Mouse (Mus musculus) hindbrain, embryonic 10.5 days (tissue): ENCODE data around the gene Smoc2. TPM values are rescaled to one million over a fixed set of nuclear protein-coding genes. Genes with fewer than 3 reads are reported as not detected.

Experiments
- DNase-seq: peaks from one replicate; pipeline ENCODE4 v3.0.0-alpha.2; 2017; ENCODE audit warnings: low spot score
- H3K27ac ChIP-seq: fragments of 300-500 bp; sonication (generic); 2 replicates; pipeline ENCODE4 v1.5.1; 2016; ENCODE audit warnings: mild to moderate bottlenecking, moderate library complexity
- H3K27me3 ChIP-seq: fragments of 300-500 bp; sonication (generic); 2 replicates; pipeline ENCODE4 v1.6.1; 2016; ENCODE audit warnings: mild to moderate bottlenecking; ENCODE audit not compliant: poor library complexity, insufficient read depth, severe bottlenecking
- H3K36me3 ChIP-seq: fragments of 300-500 bp; sonication (generic); 2 replicates; pipeline ENCODE4 v1.6.1; 2016; ENCODE audit warnings: mild to moderate bottlenecking, moderate library complexity
- H3K4me1 ChIP-seq: fragments of 300-500 bp; sonication (generic); replicated peaks from 2 replicates; pipeline ENCODE4 v1.6.1; 2016; ENCODE audit warnings: mild to moderate bottlenecking
- H3K4me3 ChIP-seq: fragments of 300-500 bp; sonication (generic); 2 replicates; pipeline ENCODE4 v1.5.1; 2016; ENCODE audit warnings: mild to moderate bottlenecking, moderate library complexity
- H3K9me3 ChIP-seq: fragments of 300-500 bp; sonication (generic); 2 replicates; pipeline ENCODE4 v1.6.1; 2016; ENCODE audit warnings: mild to moderate bottlenecking, moderate library complexity
- WGBS: fragments of 180-500 bp; shearing (Covaris S2); methylation state at CpG from one replicate; pipeline ENCODE4 v1.1.7; 2016; 5-methylcytosine and 5-hydroxymethylcytosine counted together
- polyA plus RNA-seq: library from polyadenylated mRNA; unstranded; fragments of >200 nt; fragmentation: Nextera tagmentation; extraction: Ambion mirVana; gene quantifications from 2 replicates; pipeline ENCODE4 v1.2.1, GENCODE M21; 2016

The Smoc2 gene
- polyA plus RNA-seq, 1 experiment from 2014 or later = 7.9 TPM

DNA sequence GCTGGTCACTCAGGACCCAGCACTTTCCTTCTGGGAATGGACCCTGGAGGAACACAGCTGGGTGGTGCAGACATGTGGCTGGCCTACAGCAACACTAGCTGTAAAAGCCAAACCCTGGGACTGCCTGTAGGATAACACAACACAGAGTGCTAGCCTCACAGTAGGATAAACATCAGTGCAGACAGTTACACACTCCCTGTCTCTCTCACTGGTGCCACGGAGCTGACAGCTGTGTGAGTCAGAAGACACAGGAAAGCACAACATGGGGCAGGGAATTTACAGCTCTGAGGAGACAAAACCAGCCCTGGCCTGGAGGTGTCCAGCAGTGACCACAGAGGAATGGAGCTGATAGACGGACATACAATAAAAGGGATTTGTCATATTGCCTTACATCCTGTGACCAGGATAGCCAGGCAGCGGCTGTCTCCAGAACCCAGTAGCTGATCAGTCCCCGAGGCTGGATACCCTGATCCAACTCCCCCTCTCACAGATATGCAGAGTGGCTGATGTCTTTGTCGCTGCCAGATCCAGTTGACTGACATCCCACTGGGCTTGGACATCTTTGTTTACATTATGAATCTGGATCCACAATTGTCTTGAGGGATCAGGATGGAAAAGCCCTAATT lies 60.7 kb downstream of the Smoc2 start:
- 56% methylated on average over 5 of the region's 5 CpGs for WGBS
- H3K27me3 ChIP-seq = no peaks in the 10 kb centered on the region
- H3K9me3 ChIP-seq = no peaks in the 10 kb centered on the region
- H3K4me1 ChIP-seq = peaks cover 9% of the 10 kb centered on the region
- no peaks in the 10 kb centered on the region for H3K36me3 ChIP-seq
- no peak for DNase-seq
- no peak overlapping the region for H3K4me3 ChIP-seq
- 0 out of 2 replicates have a peak overlapping the region, but pooled peaks have one; percentile 29 for H3K27ac ChIP-seq

DNA sequence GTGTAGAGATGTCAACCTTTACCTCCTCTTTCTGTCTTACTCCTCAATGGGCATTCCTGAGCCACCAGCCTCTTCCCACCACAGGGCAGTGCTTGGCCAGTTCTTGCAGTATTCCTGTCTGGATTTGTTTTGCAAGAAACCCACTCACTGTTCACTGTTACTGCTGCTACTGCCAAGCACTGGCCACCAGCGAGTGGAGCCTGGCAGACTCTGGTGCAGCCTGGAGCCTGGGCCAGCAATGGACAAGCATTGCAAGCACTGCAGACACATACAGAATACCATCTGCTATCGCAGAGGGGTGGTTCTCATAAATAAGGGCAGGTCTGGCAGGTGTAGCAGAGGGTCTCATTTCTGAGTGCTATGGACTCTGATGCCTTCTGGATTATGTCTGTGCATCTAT lies 61.4 kb downstream of the Smoc2 start:
- no peak overlapping the region for H3K27ac ChIP-seq
- no peaks in the 10 kb centered on the region for H3K27me3 ChIP-seq
- peaks cover 9% of the 10 kb centered on the region for H3K4me1 ChIP-seq
- 88% methylated on average over 2 of the region's 2 CpGs for WGBS
- DNase-seq = no peak
- no peaks in the 10 kb centered on the region for H3K9me3 ChIP-seq
- H3K4me3 ChIP-seq = no peak overlapping the region
- H3K36me3 ChIP-seq = no peaks in the 10 kb centered on the region

DNA sequence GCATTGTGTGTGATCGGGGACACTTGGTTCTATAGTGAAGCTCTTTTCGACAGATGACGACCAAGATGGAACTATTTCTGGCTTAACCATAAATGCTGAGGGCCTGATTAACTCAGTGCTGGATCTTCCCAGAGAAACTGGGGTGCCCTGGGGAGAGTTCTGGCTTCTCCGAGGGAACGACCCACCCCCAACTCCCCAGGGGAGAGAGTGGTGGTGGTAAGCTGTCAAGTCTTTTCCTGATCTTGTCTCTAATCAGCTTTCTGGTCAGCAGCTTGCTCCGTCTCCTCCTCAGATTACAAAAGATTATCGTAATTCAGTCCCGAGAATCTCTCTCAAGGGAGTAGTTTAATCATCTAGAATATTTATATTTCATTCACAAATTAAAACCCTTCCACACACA lies 63.2 kb downstream of the Smoc2 start:
- DNase-seq = no peak
- H3K4me3 ChIP-seq = no peak overlapping the region

DNA sequence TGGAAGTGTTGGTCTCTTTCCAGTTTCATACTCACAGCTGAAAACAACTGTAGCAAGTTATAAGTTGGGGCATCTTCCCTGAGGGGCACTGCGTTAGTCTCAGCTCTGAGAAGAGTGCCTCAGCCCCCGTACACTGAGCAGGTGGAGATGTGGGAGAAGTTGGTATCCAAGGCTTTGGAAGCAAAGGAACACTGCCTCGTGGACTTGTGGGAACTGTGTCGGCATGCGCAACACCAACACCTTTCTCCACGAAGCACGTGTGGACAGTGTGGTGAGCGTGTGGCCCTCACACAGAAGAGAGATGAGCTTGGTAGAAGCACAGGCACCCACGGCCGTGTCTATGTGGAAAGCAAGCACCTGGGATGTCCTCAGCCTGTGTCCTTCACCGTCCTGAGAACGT lies 64.1 kb downstream of the Smoc2 start:
- Histone ChIP-seq H3K27me3 (no peaks in the 10 kb centered on the region), H3K4me1 (peaks cover 9% of the 10 kb centered on the region), H3K4me3 (no peak overlapping the region), H3K9me3 (no peaks in the 10 kb centered on the region), H3K36me3 (no peaks in the 10 kb centered on the region), H3K27ac (no peak overlapping the region)
- WGBS = 92% methylated on average over 12 of the region's 12 CpGs
- DNase-seq = no peak

More for the DNA sequence above, 63.2 kb downstream of the Smoc2 start:
- Histone ChIP-seq H3K27ac (no peak overlapping the region), H3K9me3 (no peaks in the 10 kb centered on the region), H3K36me3 (no peaks in the 10 kb centered on the region), H3K4me1 (peaks cover 9% of the 10 kb centered on the region), H3K27me3 (no peaks in the 10 kb centered on the region)
- 63% methylated on average over 8 of the region's 8 CpGs for WGBS

DNA sequence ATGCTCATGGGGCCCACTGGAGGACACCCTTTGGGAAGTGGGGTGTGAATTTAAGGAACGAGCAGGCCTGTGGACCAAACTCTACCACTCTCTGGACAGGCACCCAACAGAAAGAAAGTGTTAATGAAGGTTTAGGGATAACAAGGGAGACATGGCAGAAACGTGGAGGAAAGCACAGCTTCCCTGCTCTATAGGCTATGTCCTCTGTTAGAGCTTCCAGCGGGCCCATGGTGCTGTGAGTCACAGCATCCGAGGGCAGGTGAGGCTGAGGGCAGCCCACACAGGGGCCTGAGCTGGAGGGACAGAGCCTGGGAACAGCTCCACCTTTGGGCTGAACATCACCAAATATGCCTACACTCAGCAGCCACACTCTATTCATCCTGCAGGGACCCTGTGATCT lies 66.2 kb downstream of the Smoc2 start:
- H3K27me3 ChIP-seq = no peaks in the 10 kb centered on the region
- no peak overlapping the region for H3K4me3 ChIP-seq
- H3K36me3 ChIP-seq = no peaks in the 10 kb centered on the region
- DNase-seq = no peak
- H3K4me1 ChIP-seq = no peaks in the 10 kb centered on the region
- 77% methylated on average over 4 of the region's 4 CpGs for WGBS
- no peaks in the 10 kb centered on the region for H3K9me3 ChIP-seq
- no peak overlapping the region for H3K27ac ChIP-seq

DNA sequence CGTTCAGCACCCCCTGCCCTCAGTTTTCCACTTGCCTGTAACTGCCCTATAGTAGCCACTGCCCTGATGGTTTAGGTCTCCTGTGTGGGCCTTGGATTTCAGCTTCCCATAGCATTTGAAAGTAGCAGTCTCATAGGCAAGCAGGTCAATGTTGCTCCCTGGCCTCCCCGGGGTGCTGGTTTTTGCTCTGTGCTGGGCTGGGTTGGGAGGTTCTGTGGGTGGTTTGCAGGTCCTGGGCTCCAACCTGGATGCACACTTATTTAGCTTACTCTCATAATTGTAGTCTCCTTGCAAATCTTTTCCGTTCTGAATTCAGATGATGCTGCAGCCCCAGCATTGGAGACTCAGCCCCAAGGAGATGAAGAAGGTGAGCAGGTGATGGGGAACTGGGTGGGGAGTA lies 67.6 kb downstream of the Smoc2 start:
- Histone ChIP-seq H3K4me1 (no peaks in the 10 kb centered on the region), H3K9me3 (no peaks in the 10 kb centered on the region), H3K4me3 (no peak overlapping the region), H3K36me3 (no peaks in the 10 kb centered on the region), H3K27me3 (no peaks in the 10 kb centered on the region), H3K27ac (no peak overlapping the region)
- DNase-seq = no peak
- WGBS = 87% methylated on average over 3 of the region's 3 CpGs

DNA sequence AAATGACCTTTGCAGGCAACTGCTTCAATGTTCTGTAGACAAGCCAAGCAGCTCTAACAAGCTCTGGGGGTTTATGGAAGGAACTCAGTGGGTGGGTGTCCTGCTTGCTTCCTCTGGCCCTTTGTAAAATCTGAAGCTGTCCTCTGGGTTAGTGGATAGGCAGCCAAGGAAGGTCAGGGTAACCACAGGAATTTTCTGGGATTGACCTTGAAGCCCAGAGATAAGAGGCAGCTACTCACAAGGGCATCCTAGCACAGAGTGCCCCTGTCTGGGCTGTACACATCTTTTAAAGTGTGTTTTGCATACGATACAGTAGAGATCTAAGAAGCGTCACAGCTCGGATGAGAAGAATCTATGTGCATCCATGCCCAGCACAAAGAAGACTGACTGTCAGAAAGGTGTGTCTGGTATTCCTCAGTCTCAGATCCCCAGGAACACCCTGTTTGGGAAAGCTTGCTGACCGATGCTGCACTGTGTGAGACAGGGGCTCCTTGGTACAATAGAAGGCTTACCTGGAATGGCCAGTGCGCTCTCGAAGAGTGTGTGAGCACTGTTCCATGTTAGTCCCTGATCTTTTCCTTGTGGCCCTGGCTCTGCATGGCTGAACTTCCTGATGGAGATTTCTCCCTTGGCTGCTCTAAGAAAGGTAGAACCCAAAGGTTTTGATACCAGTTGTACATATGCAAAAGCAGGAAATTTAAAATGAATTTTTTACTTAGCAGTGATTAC lies 69.9 kb downstream of the Smoc2 start:
- Histone ChIP-seq H3K27ac (no peak overlapping the region), H3K9me3 (peaks cover 6% of the 10 kb centered on the region; the same call in 1 of the 2 replicates), H3K36me3 (no peaks in the 10 kb centered on the region), H3K4me3 (no peak overlapping the region), H3K4me1 (no peaks in the 10 kb centered on the region), H3K27me3 (no peaks in the 10 kb centered on the region)
- no peak for DNase-seq
- 90% methylated on average over 6 of the region's 6 CpGs for WGBS

DNA sequence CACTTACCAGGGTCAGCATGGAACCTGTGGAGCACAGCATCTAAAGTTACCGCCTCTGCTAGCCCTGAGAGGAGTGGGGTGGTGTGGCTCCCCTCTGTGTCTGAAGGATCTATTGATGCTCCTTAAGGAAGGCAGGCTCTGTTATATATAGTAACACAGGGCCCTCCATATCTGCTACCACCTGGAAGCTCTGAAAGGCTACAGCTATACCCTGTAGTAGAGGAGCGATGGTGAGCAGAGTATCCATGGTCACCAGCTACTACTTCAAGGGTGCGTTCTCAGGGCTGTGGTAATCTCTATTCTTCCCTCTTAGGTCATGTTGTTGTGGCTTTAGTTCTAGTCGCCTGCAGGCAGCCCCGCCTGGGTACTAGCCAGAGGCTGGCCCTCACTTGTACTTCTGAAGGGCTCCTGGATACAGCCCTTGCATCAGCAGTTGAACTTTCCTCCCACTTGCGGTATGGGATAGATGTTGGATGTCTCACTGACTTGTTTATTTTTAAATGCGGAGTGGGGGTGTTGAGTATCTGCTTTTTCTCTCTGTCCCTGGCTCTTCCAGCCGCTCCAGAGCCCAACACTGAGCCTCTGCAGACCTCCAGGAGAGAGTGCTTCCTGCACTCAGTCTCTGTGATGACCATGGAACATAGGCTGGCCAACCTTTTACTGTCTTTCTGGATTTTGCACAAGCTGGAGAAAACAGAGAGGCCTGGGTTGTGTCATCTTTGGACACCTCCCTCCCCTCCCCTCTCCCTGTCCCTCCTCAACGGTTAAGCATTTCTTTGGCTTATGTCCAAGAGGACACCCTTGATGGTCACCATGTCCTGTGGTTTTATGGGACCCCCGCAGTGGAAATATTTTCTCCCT lies 74.1 kb downstream of the Smoc2 start:
- WGBS = 84% methylated on average over 10 of the region's 10 CpGs
- no peaks in the 10 kb centered on the region for H3K27me3 ChIP-seq
- no peak for DNase-seq
- H3K36me3 ChIP-seq = no peaks in the 10 kb centered on the region
- no peak overlapping the region for H3K27ac ChIP-seq
- H3K4me1 ChIP-seq = no peaks in the 10 kb centered on the region
- peaks cover 6% of the 10 kb centered on the region; the same call in 1 of the 2 replicates for H3K9me3 ChIP-seq
- no peak overlapping the region for H3K4me3 ChIP-seq

DNA sequence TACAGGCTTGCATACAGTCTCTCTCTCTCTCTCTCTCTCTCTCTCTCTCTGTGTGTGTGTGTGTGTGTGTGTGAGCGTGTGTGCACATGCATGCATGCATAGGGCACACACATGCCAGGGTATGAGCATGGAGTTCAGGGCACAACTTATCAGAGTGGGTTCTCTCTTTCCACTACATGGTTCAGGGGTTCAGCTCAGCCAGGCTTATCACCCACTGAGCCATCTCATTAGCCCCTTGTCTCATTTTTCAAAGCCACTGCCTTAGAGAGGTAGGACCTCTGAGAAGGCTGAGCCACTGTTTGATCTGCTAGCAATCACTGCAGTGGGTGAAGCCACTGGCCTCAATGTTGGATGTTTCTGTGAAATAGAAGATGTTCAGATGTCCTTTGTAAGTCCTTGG lies 82.2 kb downstream of the Smoc2 start:
- Histone ChIP-seq H3K4me3 (no peak overlapping the region), H3K27me3 (no peaks in the 10 kb centered on the region), H3K9me3 (no peaks in the 10 kb centered on the region), H3K4me1 (no peaks in the 10 kb centered on the region), H3K36me3 (no peaks in the 10 kb centered on the region), H3K27ac (no peak overlapping the region)
- no peak for DNase-seq
- WGBS = 83% methylated on average over 1 of the region's 1 CpGs

DNA sequence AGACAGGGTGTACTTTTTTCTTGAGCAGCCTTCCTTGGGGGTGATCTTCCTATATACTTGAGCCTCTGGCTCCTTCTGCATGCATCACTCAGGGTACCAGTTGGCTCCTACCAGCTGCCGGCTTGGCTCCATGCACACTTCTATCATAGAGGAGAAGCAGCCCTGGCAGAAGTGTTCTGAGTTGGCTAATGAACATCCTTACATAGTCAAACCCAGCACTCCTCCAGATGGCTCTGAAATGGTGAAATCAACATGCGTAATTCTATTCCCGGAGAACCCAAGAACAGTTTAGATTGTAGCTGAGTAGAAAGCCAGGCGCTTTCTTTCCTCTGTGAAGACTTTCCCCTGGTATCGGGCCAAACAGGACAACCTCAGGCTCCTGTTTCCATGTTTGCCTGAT lies 91.2 kb downstream of the Smoc2 start:
- WGBS = 91% methylated on average over 5 of the region's 5 CpGs
- peaks cover 16% of the 10 kb centered on the region for H3K4me1 ChIP-seq
- H3K27me3 ChIP-seq = 0 out of 2 replicates have a peak, but pooled peaks cover 5% of the 10 kb centered on the region
- H3K27ac ChIP-seq = no peak overlapping the region
- H3K4me3 ChIP-seq = no peak overlapping the region
- no peak for DNase-seq
- H3K9me3 ChIP-seq = no peaks in the 10 kb centered on the region
- no peaks in the 10 kb centered on the region for H3K36me3 ChIP-seq

DNA sequence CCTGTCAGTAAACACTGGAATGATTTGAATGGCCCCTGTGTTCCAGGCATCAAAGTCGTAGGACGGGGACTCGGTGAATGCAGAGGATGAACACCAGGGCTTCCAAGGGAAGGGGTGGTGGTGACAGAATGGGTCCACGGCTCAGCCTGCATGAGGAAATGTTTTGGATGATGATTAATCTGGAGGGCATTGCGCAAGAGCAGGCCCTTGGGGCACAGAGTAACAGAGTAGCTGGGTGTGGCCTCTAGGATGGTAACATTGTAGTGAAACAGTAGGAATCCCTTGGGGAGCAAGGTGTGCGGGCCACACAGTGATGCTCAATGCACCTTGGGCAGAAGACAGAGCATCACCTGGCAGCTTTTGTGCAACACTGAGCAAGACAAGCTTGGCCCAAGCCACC lies 92.3 kb downstream of the Smoc2 start:
- no peaks in the 10 kb centered on the region for H3K36me3 ChIP-seq
- H3K27ac ChIP-seq = peak overlapping the region; percentile 62; the same call in 1 of the 2 replicates
- DNase-seq = no peak
- no peaks in the 10 kb centered on the region for H3K9me3 ChIP-seq
- 0 out of 2 replicates have a peak, but pooled peaks cover 5% of the 10 kb centered on the region for H3K27me3 ChIP-seq
- H3K4me3 ChIP-seq = no peak overlapping the region
- 78% methylated on average over 6 of the region's 6 CpGs for WGBS
- peaks cover 16% of the 10 kb centered on the region for H3K4me1 ChIP-seq

DNA sequence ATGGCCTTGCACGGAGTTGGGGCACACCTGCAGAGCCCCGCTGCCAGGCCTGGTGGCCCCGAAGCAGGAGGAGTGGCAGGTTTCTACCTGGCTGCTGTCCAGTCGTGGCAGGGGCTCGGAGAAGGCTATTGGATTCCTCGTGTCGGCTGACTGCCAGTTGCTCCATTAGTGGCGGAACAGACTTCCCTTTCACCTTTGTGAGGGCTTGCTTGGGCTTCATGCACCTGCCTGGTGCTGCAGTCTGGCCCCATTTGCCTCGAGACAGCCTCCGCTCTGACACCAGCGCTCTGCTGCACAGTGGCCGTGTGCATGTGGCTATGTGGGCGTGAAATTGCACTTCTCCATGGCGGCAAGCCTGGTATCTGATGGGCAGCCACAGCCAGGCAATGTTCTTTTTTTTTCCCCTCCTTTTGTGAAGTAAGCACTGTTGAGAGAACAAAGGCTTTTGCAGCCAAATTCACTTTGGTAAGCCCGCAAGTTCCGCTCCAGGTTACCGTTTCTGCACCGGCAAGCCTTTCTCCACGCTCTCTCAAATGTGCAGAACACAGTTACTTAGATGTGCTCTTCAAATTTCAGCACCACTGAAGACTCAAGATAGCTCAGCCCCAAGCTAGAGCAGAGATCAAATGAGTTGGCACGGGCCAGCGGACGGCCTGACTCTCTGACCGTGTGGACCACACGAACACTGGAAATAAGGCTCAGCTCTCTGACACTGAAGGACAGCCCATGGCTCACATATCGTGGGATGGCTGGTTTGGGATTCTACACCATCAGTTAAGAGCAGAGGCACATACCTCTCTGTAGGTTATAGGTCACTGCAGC lies 93.2 kb downstream of the Smoc2 start:
- Histone ChIP-seq H3K4me3 (no peak overlapping the region), H3K9me3 (no peaks in the 10 kb centered on the region), H3K36me3 (no peaks in the 10 kb centered on the region), H3K27me3 (0 out of 2 replicates have a peak, but pooled peaks cover 5% of the 10 kb centered on the region), H3K27ac (peak overlapping the region; percentile 62), H3K4me1 (peaks cover 16% of the 10 kb centered on the region)
- DNase-seq = peak; percentile 22
- WGBS = 53% methylated on average over 25 of the region's 25 CpGs
